Mouse (Mus musculus): ENCODE data around the gene Upp1. TPM values are rescaled to one million over a fixed set of nuclear protein-coding genes. Genes with fewer than 3 reads are reported as not detected.

Upp1 gene
- polyA plus RNA-seq, 2 experiments: 5.2 to 6.1 TPM

DNA sequence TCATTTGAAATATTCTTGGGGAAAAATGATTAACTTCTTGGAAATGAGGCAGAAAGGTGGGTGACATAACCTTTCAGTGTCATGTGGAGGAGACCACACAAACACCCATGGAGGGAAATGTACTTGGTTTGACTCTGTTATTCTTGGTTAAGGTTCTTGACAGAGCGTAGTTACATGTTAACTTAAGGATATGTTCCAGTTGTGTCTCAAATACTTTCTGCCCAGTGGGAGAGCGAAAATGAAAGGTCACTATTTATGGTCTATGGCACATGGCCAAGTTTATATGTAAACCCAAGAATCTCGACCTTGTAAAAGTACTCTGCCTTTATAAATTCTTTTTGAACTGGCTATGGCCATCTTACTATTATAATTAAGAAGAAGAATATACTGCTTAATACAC lies 42.0 kb downstream of the Upp1 start:
- Histone ChIP-seq H3K4me2 (replicated peaks; ENCODE audit: low read depth, low read length, severe bottlenecking) (no peak overlapping the region), H3K9me3 (ENCODE audit: control insufficient read depth, low read length) (no peaks in the 10 kb centered on the region), H3K27ac (replicated peaks; ENCODE audit: low read depth, low read length) (no peak overlapping the region), H3K27me3 (ENCODE audit: control insufficient read depth, insufficient read depth, low read length) (no peaks in the 10 kb centered on the region), H3K9ac (ENCODE audit: low read depth, low read length, severe bottlenecking) (no peak overlapping the region), H3K4me3 (replicated peaks; ENCODE audit: low read length) (no peak overlapping the region), H3K4me1 (ENCODE audit: control insufficient read depth, insufficient read depth, low read length) (no peaks in the 10 kb centered on the region), H3K36me3 (ENCODE audit: control insufficient read depth, insufficient read depth, low read length) (no peaks in the 10 kb centered on the region)
- ATAC-seq (ENCODE audit: low FRiP score, low read depth): no peak
- no peak for TF ChIP-seq POLR2A (IDR thresholded peaks at IDR 0.05; ENCODE audit: borderline replicate concordance, extremely low read depth, insufficient read depth, insufficient read length)
- 50% methylated on average over 3 of the region's 3 CpGs for WGBS
- DNase-seq (ENCODE audit: low spot score): no peak

DNA sequence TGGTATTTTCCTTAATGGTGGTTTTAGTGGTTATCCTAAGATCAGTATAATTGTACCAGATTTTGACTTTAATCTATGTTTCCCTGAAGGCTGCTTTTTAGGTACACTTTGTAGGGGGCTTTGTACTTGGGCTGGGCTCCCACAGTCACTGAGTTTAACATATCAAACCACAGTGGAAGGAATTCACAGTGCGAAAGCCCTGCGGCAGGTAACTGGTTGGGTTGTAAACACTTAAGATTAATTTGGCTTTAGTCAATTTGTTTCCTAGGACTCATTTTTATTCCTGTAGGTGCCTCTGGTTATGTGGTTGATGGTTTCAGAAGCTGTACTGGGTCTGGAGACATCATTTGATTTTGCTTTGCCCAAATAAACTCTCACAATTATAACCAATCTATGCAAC lies 49.4 kb downstream of the Upp1 start:
- 45% methylated on average over 2 of the region's 2 CpGs for WGBS
- H3K4me2 ChIP-seq (replicated peaks; ENCODE audit: low read depth, low read length, severe bottlenecking): no peak overlapping the region
- H3K9me3 ChIP-seq (ENCODE audit: control insufficient read depth, low read length): no peaks in the 10 kb centered on the region
- H3K27me3 ChIP-seq (ENCODE audit: control insufficient read depth, insufficient read depth, low read length): no peaks in the 10 kb centered on the region
- H3K4me3 ChIP-seq (replicated peaks; ENCODE audit: low read length): no peak overlapping the region
- H3K27ac ChIP-seq (replicated peaks; ENCODE audit: low read depth, low read length): no peak overlapping the region
- ATAC-seq (ENCODE audit: low FRiP score, low read depth): no peak
- H3K4me1 ChIP-seq (ENCODE audit: control insufficient read depth, insufficient read depth, low read length): no peaks in the 10 kb centered on the region
- H3K9ac ChIP-seq (ENCODE audit: low read depth, low read length, severe bottlenecking): no peak overlapping the region
- no peaks in the 10 kb centered on the region for H3K36me3 ChIP-seq (ENCODE audit: control insufficient read depth, insufficient read depth, low read length)
- TF ChIP-seq POLR2A (IDR thresholded peaks at IDR 0.05; ENCODE audit: borderline replicate concordance, extremely low read depth, insufficient read depth, insufficient read length): no peak
- DNase-seq (ENCODE audit: low spot score): no peak

DNA sequence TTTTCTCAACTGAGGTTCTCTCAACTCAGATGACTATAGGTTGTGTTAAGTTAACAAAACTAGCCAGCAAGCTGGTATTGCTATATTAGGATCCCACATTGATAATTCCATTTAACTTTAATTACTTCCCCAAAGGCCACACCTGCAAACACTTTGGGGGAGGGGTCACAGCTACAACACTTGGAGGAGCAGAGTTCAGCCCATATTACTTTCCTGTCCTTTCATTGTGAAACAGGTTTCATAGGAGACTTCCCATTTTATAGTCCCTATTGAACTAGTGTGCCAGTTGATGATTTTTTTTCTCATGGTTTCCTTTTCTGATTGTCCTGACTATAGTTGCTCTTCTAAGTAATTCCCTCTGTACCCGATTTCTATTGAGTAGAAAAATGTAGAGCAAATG lies 63.6 kb downstream of the Upp1 start:
- Histone ChIP-seq H3K4me1 (ENCODE audit: control insufficient read depth, insufficient read depth, low read length) (no peaks in the 10 kb centered on the region), H3K4me3 (replicated peaks; ENCODE audit: low read length) (no peak overlapping the region), H3K9ac (ENCODE audit: low read depth, low read length, severe bottlenecking) (no peak overlapping the region), H3K36me3 (ENCODE audit: control insufficient read depth, insufficient read depth, low read length) (no peaks in the 10 kb centered on the region), H3K27me3 (ENCODE audit: control insufficient read depth, insufficient read depth, low read length) (no peaks in the 10 kb centered on the region), H3K4me2 (replicated peaks; ENCODE audit: low read depth, low read length, severe bottlenecking) (no peak overlapping the region), H3K27ac (replicated peaks; ENCODE audit: low read depth, low read length) (no peak overlapping the region), H3K9me3 (ENCODE audit: control insufficient read depth, low read length) (no peaks in the 10 kb centered on the region)
- DNase-seq (ENCODE audit: low spot score) (no peak), ATAC-seq (ENCODE audit: low FRiP score, low read depth) (no peak)
- WGBS: 86% methylated on average over 1 of the region's 1 CpGs
- TF ChIP-seq POLR2A (IDR thresholded peaks at IDR 0.05; ENCODE audit: borderline replicate concordance, extremely low read depth, insufficient read depth, insufficient read length): no peak

Other genes with a start within 250 kb of the Upp1 start
- 0.11 and 0.15 TPM in 2 replicates for gene Pkd1l1, start 144.8 kb upstream of the Upp1 start, polyA plus RNA-seq (2012; rRNA removed)
- 0.04 and 0.10 TPM in 2 replicates for gene Pkd1l1, start 144.8 kb upstream of the Upp1 start, polyA plus RNA-seq (2014; fragmentation: Nextera tagmentation; extraction: Ambion mirVana)
- 17.0 and 18.4 TPM in 2 replicates for gene Hus1, start 106.9 kb upstream of the Upp1 start, polyA plus RNA-seq (2012; rRNA removed)
- gene Hus1, start 106.9 kb upstream of the Upp1 start, polyA plus RNA-seq (2014; fragmentation: Nextera tagmentation; extraction: Ambion mirVana): 11.9 and 13.7 TPM in 2 replicates
- gene Gm11992, start 69.5 kb upstream of the Upp1 start, polyA plus RNA-seq (2012; rRNA removed): 0.05 and 0.18 TPM in 2 replicates
- gene Gm11992, start 69.5 kb upstream of the Upp1 start, polyA plus RNA-seq (2014; fragmentation: Nextera tagmentation; extraction: Ambion mirVana): 0.19 and 0.21 TPM in 2 replicates
- gene Sun3, start 69.1 kb upstream of the Upp1 start, polyA plus RNA-seq (2012; rRNA removed): not detected in 2 replicates
- not detected in 2 replicates for gene Sun3, start 69.1 kb upstream of the Upp1 start, polyA plus RNA-seq (2014; fragmentation: Nextera tagmentation; extraction: Ambion mirVana)
- gene Abca13, start 73.8 kb downstream of the Upp1 start, polyA plus RNA-seq (2012; rRNA removed): 0.01 and 0.03 TPM in 2 replicates
- 0.01 TPM in 1 of 2 replicates, not detected in the other for gene Abca13, start 73.8 kb downstream of the Upp1 start, polyA plus RNA-seq (2014; fragmentation: Nextera tagmentation; extraction: Ambion mirVana)